Mouse (Mus musculus) hindbrain, embryonic 14.5 days (tissue): Measurements from ENCODE around the gene Gm26992. TPM values are rescaled to one million over a fixed set of nuclear protein-coding genes. Genes with fewer than 3 reads are reported as not detected.
A peak's percentile ranks its signal among the peaks of the same experiment; 100 is the strongest.
"Not testable (repeated sequence)": the region's sequence is repeated elsewhere in the genome, so short reads cannot be mapped to it uniquely, and the experiment has no call there.

ENCODE experiments used
- ATAC-seq: fragments of 200-750 bp; cut with Nextera tagmentation; 2 replicates; pipeline ENCODE4 v1.8.0; 2017; ENCODE audit warnings: moderate number of reproducible peaks, mild to moderate bottlenecking, moderate TSS enrichment, moderate library complexity; ENCODE audit not compliant: low FRiP score
- DNase-seq: peaks from one replicate; pipeline ENCODE4 v3.0.0-alpha.2; 2015; ENCODE audit warnings: low spot score
- H3K27ac ChIP-seq: fragments of 300-500 bp; sonication (generic); 2 replicates; pipeline ENCODE4 v1.5.1; 2014; ENCODE audit warnings: mild to moderate bottlenecking, moderate library complexity
- H3K27me3 ChIP-seq: fragments of 300-500 bp; sonication (generic); 2 replicates; pipeline ENCODE4 v1.6.1; 2014; ENCODE audit warnings: mild to moderate bottlenecking, low read length, mixed read lengths; ENCODE audit not compliant: control insufficient read depth, insufficient read depth
- H3K36me3 ChIP-seq: fragments of 300-500 bp; sonication (generic); replicated peaks from 2 replicates; pipeline ENCODE4 v1.6.1; 2014; ENCODE audit not compliant: control insufficient read depth, insufficient read depth
- H3K4me1 ChIP-seq: fragments of 300-500 bp; sonication (generic); replicated peaks from 2 replicates; pipeline ENCODE4 v1.6.1; 2014; ENCODE audit warnings: antibody characterized with exemption, low read length, mixed read lengths; ENCODE audit not compliant: control insufficient read depth, insufficient read depth
- H3K4me2 ChIP-seq: fragments of 300-500 bp; sonication (generic); replicated peaks from 2 replicates; pipeline ENCODE4 v1.6.1; 2014; ENCODE audit warnings: mild to moderate bottlenecking, moderate library complexity
- H3K4me3 ChIP-seq: fragments of 300-500 bp; sonication (generic); replicated peaks from 2 replicates; pipeline ENCODE4 v1.5.1; 2014; ENCODE audit warnings: mild to moderate bottlenecking, low read length
- H3K9ac ChIP-seq: fragments of 300-500 bp; sonication (generic); 2 replicates; pipeline ENCODE4 v1.6.1; 2014
- H3K9me3 ChIP-seq: fragments of 300-500 bp; sonication (generic); 2 replicates; pipeline ENCODE4 v1.6.1; 2016; ENCODE audit warnings: low read length; ENCODE audit not compliant: control insufficient read depth
- WGBS: fragments of 180-500 bp; shearing (Covaris S2); extraction: QIAGEN DNeasy Blood & Tissue Kit; methylation state at CpG from one replicate; pipeline ENCODE4 v1.1.7; 2014; 5-methylcytosine and 5-hydroxymethylcytosine counted together
- polyA plus RNA-seq: library from polyadenylated mRNA; unstranded; fragments of >200 nt; fragmentation: Nextera tagmentation; extraction: Ambion mirVana; gene quantifications from 2 replicates; pipeline ENCODE4 v1.2.1, GENCODE M21; 2014

Gm26992 gene
- polyA plus RNA-seq, 1 experiment from 2014 or later, result not detected

DNA sequence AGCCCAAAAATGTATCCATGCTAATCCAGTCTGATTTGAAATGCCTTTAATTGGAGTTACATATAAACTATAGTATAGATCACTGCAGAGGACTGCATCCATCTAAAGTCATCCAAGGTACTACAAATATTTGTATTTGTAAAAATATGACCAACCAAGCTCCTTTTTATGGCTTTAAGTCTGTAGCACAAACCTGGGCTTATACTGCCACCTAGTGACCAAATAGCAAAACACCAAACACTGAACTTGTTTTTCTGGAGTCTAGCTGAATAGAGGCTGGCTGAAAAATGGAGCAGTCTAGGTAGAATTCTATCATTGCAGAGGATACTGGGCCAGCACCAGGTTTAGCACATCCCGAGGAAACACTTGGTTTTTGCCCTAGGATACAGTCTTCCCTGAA lies 19.0 kb downstream of the Gm26992 start:
- 0% methylated on average over 1 of the region's 1 CpGs for WGBS
- ATAC-seq (no peak), DNase-seq (peak; percentile 87)
- Histone ChIP-seq H3K4me1 (no peaks in the 10 kb centered on the region), H3K27me3 (peaks cover 54% of the 10 kb centered on the region), H3K36me3 (no peaks in the 10 kb centered on the region), H3K27ac (no peak overlapping the region), H3K9ac (no peak overlapping the region), H3K4me3 (no peak overlapping the region), H3K9me3 (no peaks in the 10 kb centered on the region), H3K4me2 (no peak overlapping the region)

DNA sequence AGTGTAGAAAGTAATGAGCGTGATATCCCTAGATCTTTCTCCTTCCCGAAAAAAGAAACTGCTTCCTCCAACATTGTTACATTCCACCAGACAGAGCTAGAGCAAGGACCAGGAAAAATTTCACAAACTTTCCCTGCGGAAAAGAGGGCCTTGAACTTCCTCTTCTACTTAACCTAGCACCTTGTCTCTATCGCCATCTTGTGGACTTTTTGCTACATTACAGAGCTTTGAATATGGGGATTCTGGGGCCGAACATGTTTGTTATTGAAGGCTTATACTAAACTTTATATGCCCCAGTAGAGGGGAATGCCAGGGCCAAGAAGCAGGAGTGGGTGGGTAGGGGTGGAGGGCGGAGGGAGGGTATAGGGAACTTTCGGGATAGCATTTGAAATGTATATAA lies 21.9 kb downstream of the Gm26992 start:
- Histone ChIP-seq H3K9ac (no peak overlapping the region), H3K9me3 (no peaks in the 10 kb centered on the region), H3K4me3 (no peak overlapping the region), H3K4me1 (no peaks in the 10 kb centered on the region), H3K4me2 (no peak overlapping the region), H3K36me3 (no peaks in the 10 kb centered on the region), H3K27ac (no peak overlapping the region), H3K27me3 (peaks cover 53% of the 10 kb centered on the region)
- ATAC-seq (no peak), DNase-seq (peak; percentile 71)
- 29% methylated on average over 7 of the region's 7 CpGs for WGBS

GRCm38 (mm10) chrX:103447539-103448169 lies 25.8 kb downstream of the Gm26992 start:
- peak overlapping the region; percentile 65 for H3K4me2 ChIP-seq
- H3K27ac ChIP-seq, result no peak overlapping the region
- no peaks in the 10 kb centered on the region for H3K4me1 ChIP-seq
- peaks cover 54% of the 10 kb centered on the region for H3K27me3 ChIP-seq
- DNase-seq (no peak), ATAC-seq (no peak)
- WGBS, result 9% methylated on average over 34 of the region's 34 CpGs
- no peaks in the 10 kb centered on the region for H3K36me3 ChIP-seq
- peak overlapping the region; percentile 31; the same call in 1 of the 2 replicates for H3K9ac ChIP-seq
- H3K4me3 ChIP-seq, result peak overlapping the region; percentile 34
- no peaks in the 10 kb centered on the region for H3K9me3 ChIP-seq

DNA sequence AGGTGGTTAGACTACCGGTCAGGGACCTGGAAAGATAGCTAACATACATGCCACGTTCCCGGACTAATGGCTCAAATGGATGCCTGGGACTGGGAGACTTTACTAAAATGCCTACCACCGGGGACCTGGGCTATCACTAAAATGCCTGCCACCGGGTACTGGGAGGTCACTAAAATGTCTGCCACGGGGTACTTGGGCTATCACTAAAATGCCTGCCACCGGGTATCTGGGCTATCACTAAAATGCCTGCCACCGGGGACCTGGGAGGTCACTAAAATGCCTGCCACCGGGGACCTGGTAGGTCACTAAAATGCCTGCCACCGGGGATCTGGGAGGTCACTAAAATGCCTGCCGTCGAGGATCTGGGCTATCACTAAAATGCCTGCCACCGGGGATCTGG lies 26.6 kb downstream of the Gm26992 start:
- Histone ChIP-seq H3K27me3 (peaks cover 54% of the 10 kb centered on the region), H3K4me2 (peak overlapping the region; percentile 65; the same call in 1 of the 2 replicates)
- not testable (repeated sequence) for H3K36me3 ChIP-seq, H3K4me3 ChIP-seq, H3K4me1 ChIP-seq, H3K9ac ChIP-seq, H3K9me3 ChIP-seq, H3K27ac ChIP-seq, ATAC-seq, DNase-seq
- 55% methylated on average over 10 of the region's 13 CpGs for WGBS

GRCm38 (mm10) chrX:103448943-103449722 lies 27.3 kb downstream of the Gm26992 start:
- not testable (repeated sequence) for ATAC-seq, H3K4me3 ChIP-seq, H3K9me3 ChIP-seq, H3K9ac ChIP-seq, H3K36me3 ChIP-seq, H3K4me2 ChIP-seq, H3K27ac ChIP-seq, H3K4me1 ChIP-seq, DNase-seq
- H3K27me3 ChIP-seq, result peaks cover 54% of the 10 kb centered on the region
- 76% methylated on average over 17 of the region's 27 CpGs for WGBS

DNA sequence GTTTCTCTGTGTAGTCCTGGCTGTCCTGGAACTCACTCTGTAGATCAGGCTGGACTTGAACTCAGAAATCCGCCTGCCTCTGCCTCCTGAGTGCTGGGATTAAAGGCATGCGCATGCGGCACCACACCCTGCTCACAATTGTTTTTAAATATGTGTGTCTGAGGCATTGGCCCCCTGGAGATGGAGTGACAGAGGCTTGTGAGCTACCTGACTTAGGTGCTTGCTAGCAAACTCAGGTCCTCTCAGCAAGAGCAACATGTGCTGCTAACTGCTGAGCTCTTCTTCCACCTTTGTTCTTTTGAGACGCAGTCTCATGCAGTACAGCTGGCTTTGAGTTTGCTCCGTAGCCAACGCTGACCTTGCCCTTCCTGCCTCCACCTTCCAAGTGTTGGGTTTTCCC lies 31.0 kb downstream of the Gm26992 start:
- peaks cover 26% of the 10 kb centered on the region for H3K27me3 ChIP-seq
- ATAC-seq (no peak), DNase-seq (no peak)
- H3K36me3 ChIP-seq, result no peaks in the 10 kb centered on the region
- 86% methylated on average over 6 of the region's 6 CpGs for WGBS
- no peaks in the 10 kb centered on the region for H3K4me1 ChIP-seq
- no peak overlapping the region for H3K4me2 ChIP-seq
- no peak overlapping the region for H3K4me3 ChIP-seq
- no peaks in the 10 kb centered on the region for H3K9me3 ChIP-seq
- H3K27ac ChIP-seq, result no peak overlapping the region
- H3K9ac ChIP-seq, result no peak overlapping the region

- Histone ChIP-seq H3K36me3 (no peaks in the 10 kb centered on the region), H3K27ac (no peak overlapping the region), H3K4me3 (no peak overlapping the region), H3K9ac (no peak overlapping the region), H3K27me3 (no peaks in the 10 kb centered on the region), H3K9me3 (no peaks in the 10 kb centered on the region), H3K4me2 (no peak overlapping the region), H3K4me1 (no peaks in the 10 kb centered on the region)
- ATAC-seq (no peak), DNase-seq (no peak)
- WGBS, result 73% methylated on average over 5 of the region's 5 CpGs
Measured at GRCm38 (mm10) chrX:103460056-103460455, 38.2 kb downstream of the Gm26992 start.

DNA sequence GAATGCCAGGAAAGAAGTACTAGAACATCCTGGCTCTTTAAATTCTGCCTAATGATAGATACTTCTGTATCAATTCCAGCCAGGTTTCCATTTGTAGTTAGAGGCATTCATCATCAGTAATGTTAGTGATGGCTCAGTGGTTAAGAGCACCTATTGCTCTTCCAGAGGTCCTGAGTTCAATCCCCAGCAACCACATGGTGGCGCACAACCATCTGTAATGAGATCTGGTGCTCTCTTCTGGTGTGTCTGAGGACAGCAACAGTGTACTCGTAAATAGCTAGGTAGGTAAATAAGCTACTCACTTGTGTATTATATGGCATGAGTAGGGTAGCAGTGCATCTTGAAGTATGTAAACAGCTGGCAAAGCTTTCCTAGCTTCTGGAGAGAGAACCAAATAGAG lies 47.2 kb downstream of the Gm26992 start:
- WGBS, result 76% methylated on average over 2 of the region's 2 CpGs

GRCm38 (mm10) chrX:103472346-103472745 lies 50.5 kb downstream of the Gm26992 start:
- peaks cover 7% of the 10 kb centered on the region for H3K36me3 ChIP-seq
- H3K9me3 ChIP-seq, result no peaks in the 10 kb centered on the region
- H3K9ac ChIP-seq, result no peak overlapping the region
- no peaks in the 10 kb centered on the region for H3K4me1 ChIP-seq
- no peak overlapping the region for H3K4me3 ChIP-seq
- no peaks in the 10 kb centered on the region for H3K27me3 ChIP-seq
- DNase-seq (no peak), ATAC-seq (no peak)
- H3K27ac ChIP-seq, result no peak overlapping the region
- whole genome bisulfite sequencing, result 89% methylated on average over 3 of the region's 3 CpGs
- no peak overlapping the region for H3K4me2 ChIP-seq

More for the DNA sequence above, 47.2 kb downstream of the Gm26992 start:
- H3K27me3 ChIP-seq, result no peaks in the 10 kb centered on the region
- no peak overlapping the region for H3K4me2 ChIP-seq
- no peak for DNase-seq
- no peak for ATAC-seq
- no peak overlapping the region for H3K9ac ChIP-seq
- H3K9me3 ChIP-seq, result no peaks in the 10 kb centered on the region
- H3K4me1 ChIP-seq, result no peaks in the 10 kb centered on the region
- H3K36me3 ChIP-seq, result peaks cover 7% of the 10 kb centered on the region
- H3K27ac ChIP-seq, result no peak overlapping the region
- H3K4me3 ChIP-seq, result no peak overlapping the region
